Mouse (Mus musculus) left cerebral cortex, postnatal 4 days (tissue): ENCODE results near the gene Sema3a. TPM values are rescaled to one million over a fixed set of nuclear protein-coding genes. Genes with fewer than 3 reads are reported as not detected.

Experiments
- DNase-seq: peaks from one replicate; pipeline ENCODE4 v3.0.0-alpha.2; 2022
- intact Hi-C: fragments of 180-260 bp; cut with DNase I; formaldehyde crosslinking; loops from one replicate; pipeline ENCODE4 v1.15.1; 2025
- total RNA-seq, 2 experiments: library from RNA; stranded (reverse); gene quantifications; 2 replicates each; pipeline ENCODE4 v1.2.3; 2021

Sema3a gene
- 10 to 100 TPM; 39.1 to 39.6 TPM for total RNA-seq

DNA sequence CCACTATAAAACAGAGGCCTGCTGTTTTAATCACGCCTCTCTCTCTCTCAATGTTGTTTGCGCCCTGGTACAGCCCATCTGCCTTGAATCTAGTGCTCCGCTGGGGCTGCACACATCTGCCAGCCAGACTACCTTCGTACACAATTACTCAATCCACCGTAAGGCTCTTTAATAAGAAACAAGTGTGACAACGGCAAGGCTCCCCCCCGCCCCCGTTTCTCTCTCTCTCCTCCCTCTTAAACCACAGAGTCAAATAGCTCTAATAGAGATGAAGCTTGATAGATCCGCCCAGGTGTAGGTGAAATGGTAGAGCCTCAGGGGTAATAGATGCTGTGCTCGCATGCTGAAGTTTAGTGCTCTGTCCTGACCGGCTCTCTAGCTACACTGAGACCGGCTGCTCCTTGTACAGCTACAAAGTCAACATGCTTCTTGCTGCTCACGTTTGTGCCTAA lies at the start of gene Sema3a:
Sema3a (plus strand) TSS at position 174 of the 452 bp plus-strand sequence.
- intact Hi-C loops: no loop called here
- no peak for DNase-seq

DNA sequence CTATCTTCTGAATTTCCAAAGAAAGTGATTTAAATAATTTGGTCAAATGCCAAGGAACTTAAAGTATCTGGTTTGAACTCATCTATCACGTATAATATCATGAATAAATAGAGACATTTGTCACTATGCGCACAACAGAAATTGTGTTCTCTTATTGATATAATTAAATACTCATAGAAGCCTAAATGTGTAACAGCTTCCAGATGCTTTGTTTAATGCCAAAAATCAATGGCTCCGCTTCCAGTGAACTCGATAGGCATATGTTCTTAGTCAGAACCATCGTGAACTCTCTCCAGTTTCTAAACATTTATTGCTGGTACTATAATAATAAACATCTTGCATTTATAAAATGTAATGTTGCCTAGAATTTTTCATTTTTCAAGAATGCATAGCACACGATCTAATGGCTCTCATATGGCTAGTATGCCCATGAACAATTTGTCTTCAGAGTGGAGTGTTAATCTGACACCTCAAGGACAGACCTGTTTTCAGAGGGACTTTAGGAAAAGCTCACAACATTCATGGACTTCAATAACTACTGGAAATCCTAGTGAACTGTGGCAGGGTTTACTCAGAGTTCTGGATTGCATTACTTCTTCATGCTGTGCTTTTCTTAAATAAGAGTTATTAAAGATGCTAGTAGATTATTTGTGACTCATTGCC lies 40.3 kb upstream of the Sema3a start:
- intact Hi-C loops: no loop called here
- no peak for DNase-seq

DNA sequence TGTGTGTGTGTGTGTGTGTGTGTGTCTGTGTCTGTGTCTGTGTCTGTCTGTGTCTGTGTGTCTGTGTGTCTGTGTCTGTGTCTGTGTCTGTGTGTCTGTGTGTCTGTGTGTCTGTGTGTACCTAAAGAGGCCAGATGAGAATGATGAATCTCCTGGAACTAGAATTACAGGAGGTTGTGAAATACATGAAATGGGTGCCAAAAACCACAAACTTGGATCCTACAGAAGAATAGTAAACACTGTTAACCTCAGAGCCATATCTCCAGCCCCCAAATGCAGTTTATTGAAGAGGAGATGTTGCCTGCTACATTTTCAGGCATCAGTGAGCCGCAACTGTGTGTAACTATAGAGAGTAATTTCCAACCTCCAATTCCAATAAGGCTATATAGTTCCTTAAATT lies 34.8 kb upstream of the Sema3a start:
- DNase-seq: no peak
- intact Hi-C loops: no loop called here

DNA sequence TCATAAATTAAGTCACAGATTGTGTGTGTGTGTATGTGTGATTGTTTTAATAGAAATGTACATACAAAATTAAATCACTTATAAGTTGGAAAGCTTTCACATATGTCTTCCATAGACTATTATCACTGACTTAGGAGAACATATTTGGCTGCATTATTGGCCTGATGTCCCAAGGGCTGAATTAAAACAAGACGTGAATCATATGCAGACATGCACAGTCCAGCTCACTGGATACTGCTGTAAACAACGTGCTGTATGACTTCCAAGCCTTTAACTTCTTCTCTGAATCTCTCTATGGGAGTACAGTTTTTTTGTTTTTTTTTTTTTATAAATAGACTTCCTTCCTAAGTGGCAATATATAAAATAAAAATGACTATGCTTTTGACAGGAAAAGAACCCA lies 15.7 kb upstream of the Sema3a start:
- no peak for DNase-seq
- intact Hi-C loops: no loop called here

DNA sequence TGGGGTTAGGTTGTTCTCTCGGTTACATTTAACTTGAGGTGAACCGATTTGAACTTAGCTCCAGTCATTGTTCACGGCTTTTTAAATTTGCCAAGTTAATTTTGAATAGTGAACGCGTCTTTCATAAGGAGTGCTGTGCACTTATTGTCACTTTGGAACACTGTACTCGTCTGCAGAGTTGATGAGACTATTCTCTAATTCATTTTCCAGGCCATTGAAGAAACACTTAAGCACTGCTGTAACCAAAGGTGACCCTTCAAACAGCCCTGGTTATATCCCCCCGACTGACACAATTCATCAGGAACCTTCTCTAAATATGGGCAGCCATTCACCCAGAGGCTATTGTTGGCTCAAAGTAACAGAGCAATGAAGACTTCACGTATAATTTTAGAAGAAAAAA lies 8.0 kb upstream of the Sema3a start:
- no peak for DNase-seq

DNA sequence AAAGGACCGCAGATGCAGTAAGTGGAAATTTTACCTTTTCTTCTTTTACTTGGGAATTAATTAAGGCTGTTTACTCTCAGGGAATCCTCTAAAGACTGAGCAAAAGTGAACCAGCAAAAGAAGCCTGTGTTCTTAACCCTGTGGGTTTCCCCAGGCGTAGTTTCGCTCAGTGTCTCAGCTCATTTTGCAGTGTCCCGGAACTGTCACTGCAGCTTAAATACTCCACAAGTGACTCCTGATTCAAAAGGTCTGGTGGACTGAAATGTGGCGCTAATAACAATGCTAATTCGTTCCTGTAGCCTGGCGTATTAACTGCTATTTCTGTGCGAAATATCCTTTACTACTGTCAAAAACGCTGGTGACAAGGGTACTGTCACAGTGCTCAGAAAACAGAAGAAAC lies 543 bp downstream of the Sema3a start:
- no peak for DNase-seq
- intact Hi-C loops: no loop called here

More for the DNA sequence above, 8.0 kb upstream of the Sema3a start:
- intact Hi-C loops: no loop called here

DNA sequence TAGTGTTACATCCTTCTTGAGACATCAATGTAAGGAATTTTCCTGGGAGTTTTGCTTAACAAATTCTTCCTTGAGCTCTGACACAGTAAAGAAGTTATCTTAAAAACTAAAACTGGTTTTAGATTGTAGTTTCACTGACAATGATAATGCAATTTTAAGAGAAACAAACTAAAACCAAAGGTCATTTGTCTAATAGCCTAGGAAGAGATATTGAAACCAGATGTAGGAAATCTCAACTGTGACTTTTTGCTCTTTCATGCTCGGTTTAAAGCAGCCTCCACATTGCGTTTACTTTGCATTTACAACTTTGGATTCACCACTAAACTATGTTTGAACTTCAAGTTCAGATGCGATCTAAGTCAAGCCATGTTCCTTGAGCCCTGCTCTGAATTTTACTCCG lies 982 bp downstream of the Sema3a start:
- DNase-seq: no peak
- intact Hi-C loops: no loop called here

DNA sequence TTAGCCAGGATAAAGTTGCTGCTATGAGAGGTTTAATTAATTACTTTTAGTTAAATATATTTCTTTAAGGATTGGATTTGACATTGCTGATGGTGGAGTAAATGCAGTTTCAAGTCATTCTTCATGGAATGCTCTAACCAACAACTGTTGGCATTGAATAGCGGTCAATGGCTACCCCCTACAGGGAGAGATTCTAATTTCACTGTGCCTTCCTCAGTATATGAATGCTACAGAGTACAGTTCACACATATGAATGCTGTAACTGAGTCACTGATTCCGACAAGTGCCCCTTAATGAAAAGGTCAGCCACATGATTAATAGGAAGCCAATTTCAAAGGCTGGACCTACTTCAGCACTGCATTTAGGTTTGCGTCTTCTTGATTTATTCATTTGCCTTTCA lies 1.9 kb downstream of the Sema3a start:
- intact Hi-C loops: no loop called here
- DNase-seq: no peak

DNA sequence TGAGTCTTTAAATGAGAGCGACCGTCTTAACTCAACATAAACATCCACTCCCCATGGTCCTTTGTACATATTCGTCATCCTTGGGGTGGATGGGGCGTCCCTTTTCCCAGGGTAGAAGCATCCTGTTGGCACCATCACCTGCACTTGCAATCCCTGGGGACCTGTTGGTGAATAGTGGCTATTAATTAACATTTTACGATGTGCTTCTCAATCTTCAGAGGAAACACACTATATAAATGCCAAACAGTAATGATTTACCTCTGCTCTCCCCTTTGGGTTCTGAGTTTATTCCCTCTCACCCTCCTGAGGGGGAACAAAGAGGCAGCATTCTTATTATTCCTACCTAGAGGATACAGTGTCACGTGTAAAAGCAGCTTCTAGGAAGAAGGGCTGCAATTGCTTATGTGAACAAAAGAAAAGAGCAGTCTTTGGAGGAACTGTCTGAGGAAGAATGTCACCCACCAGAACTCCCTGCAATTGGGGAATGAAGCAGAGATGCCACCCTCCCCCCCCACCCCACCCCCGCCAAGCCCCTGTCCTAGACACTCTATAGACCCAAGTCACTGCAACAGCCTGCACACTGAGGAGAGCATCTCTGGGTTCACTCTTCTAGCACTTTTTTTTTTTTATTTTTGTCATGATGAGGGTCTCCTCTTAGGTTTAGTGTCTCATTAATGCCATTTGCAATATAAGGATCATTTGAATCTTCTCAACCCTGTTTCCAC lies 19.7 kb downstream of the Sema3a start:
- intact Hi-C loops: no loop called here
- DNase-seq: no peak

DNA sequence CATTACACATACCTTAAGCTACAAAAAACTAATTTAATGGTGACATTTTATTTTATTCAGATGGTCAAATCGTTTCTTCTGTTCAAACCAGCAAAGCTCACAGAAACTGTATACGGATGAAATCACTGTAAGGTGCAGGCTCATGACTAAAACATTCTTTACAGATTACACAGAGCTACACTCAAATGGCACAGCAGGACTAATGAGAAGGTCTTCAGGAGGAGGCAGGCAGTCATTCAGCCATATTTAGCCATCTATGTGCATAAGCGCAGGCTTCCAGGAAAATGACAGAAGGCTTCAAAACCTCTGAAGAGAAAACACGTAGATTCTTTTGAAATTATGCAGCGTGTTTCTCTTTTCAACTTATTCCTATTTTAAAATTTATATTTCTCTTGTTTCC lies 24.7 kb downstream of the Sema3a start:
- DNase-seq: no peak
- intact Hi-C loops: no loop called here

DNA sequence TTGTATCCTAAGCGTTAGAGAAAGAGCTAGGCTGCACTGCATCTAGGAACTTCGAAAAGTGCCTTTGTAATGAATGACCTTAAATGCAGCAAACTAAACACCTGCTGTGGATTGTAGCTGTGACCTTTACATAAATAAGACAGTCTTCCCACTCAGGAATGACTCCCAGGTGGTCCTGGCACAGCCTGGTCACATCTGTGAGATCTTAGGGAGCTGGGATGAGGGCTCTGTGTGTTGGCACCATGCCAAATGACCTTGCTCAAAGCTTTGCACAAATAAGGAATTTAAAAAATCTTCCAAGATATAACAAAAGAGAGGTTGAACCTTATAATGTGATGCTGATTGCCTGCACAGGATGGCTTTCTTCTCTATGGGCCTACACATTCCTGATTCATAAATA lies 25.8 kb downstream of the Sema3a start:
- peak; percentile 22 for DNase-seq
- intact Hi-C loops: no loop called here

DNA sequence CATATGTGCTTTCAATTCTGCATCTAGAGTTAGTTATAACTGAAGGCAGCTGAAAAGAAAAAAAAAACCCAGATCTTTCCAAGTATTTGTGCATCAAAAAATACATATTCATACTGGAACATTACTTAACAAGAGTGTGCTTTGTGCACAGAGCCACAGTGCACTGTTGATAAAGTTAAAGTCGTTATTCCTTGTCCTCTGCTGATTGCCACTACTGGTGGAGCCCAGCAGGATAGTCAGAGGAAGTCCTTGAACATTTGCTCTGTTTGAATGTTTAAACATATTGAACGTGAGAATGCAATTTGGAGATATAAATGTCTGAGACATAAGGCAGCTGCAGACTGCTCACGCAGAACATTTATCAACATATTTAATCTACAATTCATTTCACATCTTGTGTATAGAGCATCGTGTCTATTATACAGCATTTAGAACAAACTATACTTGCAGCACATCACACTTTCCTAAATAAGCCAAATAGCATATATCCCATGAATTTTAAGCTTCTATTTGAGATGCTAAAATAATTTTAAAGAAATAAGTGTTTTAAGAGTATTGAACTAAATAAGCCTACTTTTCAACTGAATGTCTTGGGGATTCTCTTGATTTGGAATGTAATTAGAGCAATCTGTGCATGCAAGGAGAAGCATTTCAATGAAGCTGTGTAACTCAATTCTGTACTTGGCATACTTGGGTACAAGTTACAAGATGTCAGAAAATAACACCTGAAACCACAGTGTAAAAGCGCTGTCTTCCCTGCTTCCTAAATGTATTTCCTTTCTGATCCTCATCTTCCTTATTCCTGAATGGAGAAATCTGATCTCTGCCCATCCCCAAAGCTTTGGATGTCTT lies 32.8 kb downstream of the Sema3a start:
- no peak for DNase-seq
- intact Hi-C loops: no loop called here

DNA sequence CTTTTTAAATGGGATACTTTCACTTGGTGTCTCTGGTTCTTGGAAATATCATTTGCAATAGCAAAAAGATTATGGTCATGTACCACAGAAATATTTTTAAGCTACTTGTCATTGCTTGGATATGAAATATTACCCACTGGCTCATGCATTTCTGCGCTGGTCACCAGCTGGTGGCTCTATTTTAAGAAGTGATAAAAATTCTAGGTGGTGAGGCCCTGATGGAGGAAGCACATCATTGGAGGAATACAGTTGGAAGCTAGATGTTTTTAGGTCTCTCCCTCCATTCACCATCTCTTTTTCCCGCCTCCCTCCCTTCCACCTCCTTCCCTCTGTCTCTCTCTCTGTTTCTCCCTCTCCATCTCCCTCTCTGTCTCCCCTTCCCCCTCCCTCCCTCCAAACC lies 57.0 kb downstream of the Sema3a start:
- DNase-seq: no peak
- intact Hi-C loops: no loop called here

DNA sequence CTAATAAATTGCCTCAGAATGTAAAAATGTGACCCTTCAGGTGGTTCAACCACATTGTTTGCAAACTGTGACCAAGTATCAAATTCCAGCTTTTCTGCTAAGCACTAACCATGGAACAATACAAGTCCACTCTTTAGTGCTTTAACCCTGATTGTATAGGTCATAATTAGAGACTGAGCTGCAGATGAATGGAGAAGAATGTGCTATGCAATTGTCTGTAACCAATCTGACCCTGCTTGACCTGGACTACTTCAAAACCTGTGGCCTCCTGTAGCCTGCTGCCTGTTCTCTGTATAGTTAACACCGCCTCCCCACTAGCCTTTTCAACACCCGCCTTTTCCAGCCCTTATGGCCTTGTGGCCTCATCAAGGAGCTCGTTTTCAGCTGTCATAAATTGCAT lies 72.7 kb downstream of the Sema3a start:
- DNase-seq: no peak
- intact Hi-C loops: no loop called here

DNA sequence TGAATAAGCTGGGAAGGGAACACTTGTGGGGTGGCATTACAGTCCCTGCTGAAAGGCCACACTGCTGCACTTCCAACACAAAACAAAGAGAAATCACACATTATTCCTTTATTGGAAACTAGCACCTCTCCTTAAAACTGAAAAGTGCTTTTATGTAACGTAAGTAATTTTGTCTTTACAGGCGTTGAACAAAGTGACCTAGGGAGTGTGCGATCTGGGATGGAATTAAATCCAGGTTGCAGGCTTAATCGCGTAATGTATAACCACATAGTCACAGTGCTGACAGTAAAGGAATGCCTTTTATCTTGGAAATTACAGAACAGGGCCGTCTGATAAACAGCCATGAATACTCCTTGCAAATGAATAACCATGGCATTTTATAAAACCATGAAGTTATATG lies 74.5 kb downstream of the Sema3a start:
- no peak for DNase-seq
- intact Hi-C loops: no loop called here

DNA sequence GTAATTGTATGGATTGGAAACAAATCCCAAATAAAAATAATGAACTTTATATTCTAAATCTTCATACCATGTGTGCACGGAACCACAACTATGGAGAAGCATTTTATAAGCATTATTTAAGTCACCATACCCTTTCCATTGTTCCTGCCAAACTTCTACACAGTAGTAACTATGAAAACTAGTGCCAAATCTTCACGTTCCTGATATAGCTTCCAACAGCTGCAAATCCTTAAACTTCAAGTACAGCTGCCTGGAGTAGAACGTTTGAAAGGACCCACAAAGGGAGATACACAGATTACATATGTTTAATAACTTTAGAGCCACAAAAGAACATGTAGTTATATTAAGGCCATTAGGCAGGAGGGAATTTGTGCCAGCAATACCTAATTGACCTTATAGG lies 130.1 kb downstream of the Sema3a start:
- DNase-seq: no peak
- intact Hi-C loops: no loop called here

DNA sequence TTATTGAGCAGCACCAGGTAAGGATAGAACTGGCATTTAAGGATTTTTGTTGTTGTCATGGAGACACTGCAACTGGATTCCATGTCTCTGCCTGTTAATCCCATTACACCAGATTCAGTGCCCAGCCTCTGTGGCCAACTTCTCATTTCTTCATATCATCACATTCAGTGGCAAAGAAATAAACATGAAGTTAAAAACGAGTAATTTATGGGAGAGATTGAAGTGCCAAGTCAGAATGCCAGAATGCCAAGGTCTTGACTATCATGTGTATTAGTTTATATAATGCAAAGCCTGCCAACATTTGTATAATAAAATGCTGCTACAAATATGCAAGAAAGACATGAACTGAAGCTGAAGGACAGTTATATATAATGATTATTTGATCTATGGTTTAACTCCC lies 131.1 kb downstream of the Sema3a start:
- DNase-seq: no peak
- intact Hi-C loops: no loop called here

DNA sequence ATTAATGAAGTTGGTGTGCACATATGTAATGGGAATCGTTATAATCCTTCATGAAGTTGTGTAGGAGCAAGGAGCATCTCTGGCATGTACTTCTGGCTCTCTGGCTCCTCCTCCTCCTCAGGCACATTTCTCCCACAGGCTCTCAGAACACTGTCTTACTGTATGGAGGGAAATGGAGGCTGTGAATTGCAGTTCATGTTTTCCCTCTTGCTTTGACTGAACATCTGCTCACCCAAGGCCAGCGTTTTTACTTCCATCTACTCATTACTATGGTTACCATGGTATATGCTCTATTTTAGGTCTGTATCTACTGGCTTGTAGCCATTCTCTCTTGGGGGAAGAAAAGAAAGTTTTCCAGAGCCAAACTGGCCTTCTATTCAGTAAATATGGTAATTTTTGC lies 137.9 kb downstream of the Sema3a start:
- intact Hi-C loops: no loop called here
- no peak for DNase-seq

DNA sequence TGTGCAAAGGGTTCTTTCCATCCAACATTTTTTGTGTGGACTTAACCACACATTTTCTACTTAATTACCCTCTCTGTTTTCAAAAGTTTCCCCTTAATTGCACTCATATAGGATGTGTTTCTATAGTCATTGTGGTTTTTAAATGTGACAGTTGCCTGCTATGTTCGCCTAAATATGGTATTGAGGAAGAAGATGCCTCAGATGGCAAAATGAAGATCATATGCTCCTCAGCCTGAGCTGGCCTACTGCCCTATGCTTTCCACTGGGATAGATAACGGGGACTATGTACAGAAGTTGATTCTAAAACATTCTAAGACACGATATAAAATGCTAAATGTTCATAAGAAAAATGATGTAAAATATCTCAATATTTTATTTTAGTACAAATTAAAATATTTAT lies 138.3 kb downstream of the Sema3a start:
- intact Hi-C loops: no loop called here
- no peak for DNase-seq

DNA sequence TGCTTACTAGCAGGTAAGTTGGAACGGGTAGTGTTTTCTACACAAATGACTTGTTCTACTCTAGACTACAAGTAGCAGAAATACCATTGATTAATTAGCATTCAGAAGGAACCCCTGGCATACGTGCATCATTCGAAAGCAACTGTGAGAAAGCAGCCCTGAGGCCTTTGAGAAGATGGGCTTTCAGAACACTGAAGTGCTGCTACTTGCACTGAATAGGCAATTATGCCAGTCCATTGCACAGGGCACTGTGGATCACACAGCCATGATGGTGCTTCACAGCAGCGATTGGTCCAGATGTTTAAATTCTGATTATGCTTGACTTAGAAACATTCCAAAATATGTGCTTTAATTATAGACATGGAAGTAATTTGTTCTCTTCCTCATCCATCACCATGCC lies 187.5 kb downstream of the Sema3a start:
- no peak for DNase-seq
- intact Hi-C loops: no loop called here

DNA sequence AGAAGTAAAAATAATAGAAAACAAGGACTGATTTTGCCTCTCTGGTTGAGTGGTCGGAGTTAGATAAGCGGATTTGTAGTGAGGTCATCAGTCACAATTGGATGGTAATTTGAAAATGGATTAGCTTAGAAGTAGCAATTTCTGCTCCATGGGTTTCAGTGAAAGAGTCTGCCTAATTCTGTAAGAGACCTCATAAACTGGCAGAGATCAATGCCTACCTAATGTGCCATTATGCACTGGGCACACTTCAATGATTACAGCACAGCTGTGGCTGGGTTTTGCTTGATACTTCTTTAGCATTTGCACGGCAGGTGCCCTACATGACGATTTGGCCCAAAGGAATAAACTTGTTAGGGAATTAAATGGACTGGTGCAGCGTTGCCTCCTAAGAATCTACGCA lies 188.8 kb downstream of the Sema3a start:
- intact Hi-C loops: no loop called here
- DNase-seq: peak; percentile 4
